Mouse (Mus musculus) liver, embryonic 11.5 days (tissue): ENCODE results near the gene Adipoq. TPM values are rescaled to one million over a fixed set of nuclear protein-coding genes. Genes with fewer than 3 reads are reported as not detected.

Experiments used
- ATAC-seq: fragments of 200-750 bp; cut with Nextera tagmentation; replicated peaks from 2 replicates; pipeline ENCODE4 v1.8.0; 2017; ENCODE audit warnings: moderate number of reproducible peaks, mild to moderate bottlenecking, moderate TSS enrichment, moderate library complexity; ENCODE audit not compliant: low FRiP score
- DNase-seq: peaks from one replicate; pipeline ENCODE4 v3.0.0-alpha.2; 2017; ENCODE audit warnings: low spot score
- H3K27ac ChIP-seq: fragments of 300-500 bp; sonication (generic); 2 replicates; pipeline ENCODE4 v1.5.1; 2014; ENCODE audit warnings: mild to moderate bottlenecking, low read depth, low read length, control low read depth
- H3K27me3 ChIP-seq: fragments of 300-500 bp; sonication (generic); replicated peaks from 2 replicates; pipeline ENCODE4 v1.6.1; 2014; ENCODE audit warnings: low read length, mixed read lengths; ENCODE audit not compliant: control insufficient read depth, insufficient read depth
- H3K36me3 ChIP-seq: fragments of 300-500 bp; sonication (generic); 2 replicates; pipeline ENCODE4 v1.6.1; 2014; ENCODE audit warnings: mild to moderate bottlenecking, low read length, moderate library complexity, mixed read lengths; ENCODE audit not compliant: control insufficient read depth, insufficient read depth
- H3K4me1 ChIP-seq: fragments of 300-500 bp; sonication (generic); replicated peaks from 2 replicates; pipeline ENCODE4 v1.6.1; 2014; ENCODE audit warnings: low read length, mixed read lengths; ENCODE audit not compliant: control insufficient read depth, insufficient read depth
- H3K4me2 ChIP-seq: fragments of 300-500 bp; sonication (generic); 2 replicates; pipeline ENCODE4 v1.6.1; 2014; ENCODE audit warnings: mild to moderate bottlenecking, control low read depth, moderate library complexity
- H3K4me3 ChIP-seq: fragments of 300-500 bp; sonication (generic); 2 replicates; pipeline ENCODE4 v1.5.1; 2014; ENCODE audit warnings: low read depth, low read length, control low read depth
- H3K9ac ChIP-seq: fragments of 300-500 bp; sonication (generic); 2 replicates; pipeline ENCODE4 v1.6.1; 2014; ENCODE audit warnings: low read depth, low read length, control low read depth
- H3K9me3 ChIP-seq: fragments of 300-500 bp; sonication (generic); 2 replicates; pipeline ENCODE4 v1.6.1; 2016; ENCODE audit warnings: low read length, inconsistent platforms, mixed read lengths; ENCODE audit not compliant: control insufficient read depth
- WGBS: fragments of 180-500 bp; shearing (Covaris S2); extraction: QIAGEN DNeasy Blood & Tissue Kit; methylation state at CpG from one replicate; pipeline ENCODE4 v1.1.7; 2014; 5-methylcytosine and 5-hydroxymethylcytosine counted together
- microRNA-seq: library from miRNA; unstranded; fragments of <30 nt; microRNA quantifications from one replicate; pipeline ENCODE4, GENCODE M21; 2017; ENCODE audit warnings: borderline number of aligned reads
- polyA plus RNA-seq: library from polyadenylated mRNA; unstranded; fragments of >200 nt; fragmentation: Nextera tagmentation; extraction: Ambion mirVana; gene quantifications from 2 replicates; pipeline ENCODE4 v1.2.1, GENCODE M21; 2014

Gene Adipoq
- polyA plus RNA-seq, 1 experiment from 2014 or later = not detected

DNA sequence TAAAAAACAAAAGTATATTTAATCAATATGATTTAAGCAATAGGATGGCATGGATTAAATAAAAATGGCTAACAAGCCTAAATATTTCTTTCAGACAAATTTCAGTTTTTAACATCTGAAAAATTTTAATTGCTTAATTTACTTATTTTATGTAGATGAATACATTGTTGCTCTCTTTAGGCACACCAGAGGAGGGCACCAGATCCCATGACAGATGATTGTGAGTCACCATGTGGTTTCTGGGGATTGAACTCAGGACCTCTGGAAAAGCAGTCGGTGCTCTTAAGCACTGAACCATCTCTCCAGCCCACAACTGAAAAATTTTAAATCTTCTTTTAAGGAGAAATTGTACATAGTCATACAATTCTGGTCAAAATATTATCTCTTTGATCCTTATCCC is 43.3 kb downstream of the Adipoq start:
- WGBS = 74% methylated on average over 1 of the region's 1 CpGs

DNA sequence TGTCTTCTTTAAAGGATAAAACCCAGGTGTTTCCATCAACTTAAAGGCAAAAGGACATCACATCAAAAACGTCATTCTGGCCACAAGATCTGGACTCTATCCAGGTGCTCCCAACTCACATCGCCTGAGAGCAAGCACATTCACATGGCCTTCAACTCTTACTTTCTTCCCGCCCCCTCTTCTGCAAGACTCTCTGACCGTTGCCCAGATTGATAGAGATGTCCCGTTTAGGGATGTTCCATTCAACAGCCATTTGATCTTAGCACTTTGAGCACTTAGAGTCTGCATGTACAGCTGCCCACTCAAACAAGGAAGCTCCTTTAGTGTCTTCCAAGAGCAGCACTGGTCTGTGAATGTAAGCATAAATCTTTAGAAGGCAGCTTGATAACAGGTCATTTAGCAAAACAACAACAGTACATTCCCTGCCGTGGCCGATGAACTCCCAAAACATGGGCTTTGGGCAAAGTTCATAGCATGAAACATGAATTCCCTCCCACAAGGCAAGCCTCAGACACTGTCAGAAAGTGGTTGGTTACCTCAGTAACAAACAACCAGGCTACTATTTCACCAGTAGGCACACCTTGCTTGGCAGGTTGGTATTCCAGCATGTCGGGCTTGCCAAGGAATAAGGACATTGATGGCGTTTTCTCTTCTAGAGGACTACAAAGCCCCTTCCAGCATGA is 45.4 kb downstream of the Adipoq start:
- Histone ChIP-seq H3K4me3 (no peak overlapping the region), H3K4me1 (no peaks in the 10 kb centered on the region), H3K9ac (no peak overlapping the region), H3K9me3 (no peaks in the 10 kb centered on the region), H3K27ac (no peak overlapping the region), H3K27me3 (no peaks in the 10 kb centered on the region), H3K36me3 (no peaks in the 10 kb centered on the region), H3K4me2 (no peak overlapping the region)
- no peak for DNase-seq
- no peak for ATAC-seq
- 77% methylated on average over 9 of the region's 9 CpGs for WGBS

More for the DNA sequence above, 43.3 kb downstream of the Adipoq start:
- H3K27ac ChIP-seq = no peak overlapping the region
- no peaks in the 10 kb centered on the region for H3K36me3 ChIP-seq
- H3K4me3 ChIP-seq = no peak overlapping the region
- H3K4me2 ChIP-seq = no peak overlapping the region
- no peaks in the 10 kb centered on the region for H3K9me3 ChIP-seq
- H3K27me3 ChIP-seq = no peaks in the 10 kb centered on the region
- H3K4me1 ChIP-seq = no peaks in the 10 kb centered on the region
- no peak for DNase-seq
- ATAC-seq = no peak
- no peak overlapping the region for H3K9ac ChIP-seq

DNA sequence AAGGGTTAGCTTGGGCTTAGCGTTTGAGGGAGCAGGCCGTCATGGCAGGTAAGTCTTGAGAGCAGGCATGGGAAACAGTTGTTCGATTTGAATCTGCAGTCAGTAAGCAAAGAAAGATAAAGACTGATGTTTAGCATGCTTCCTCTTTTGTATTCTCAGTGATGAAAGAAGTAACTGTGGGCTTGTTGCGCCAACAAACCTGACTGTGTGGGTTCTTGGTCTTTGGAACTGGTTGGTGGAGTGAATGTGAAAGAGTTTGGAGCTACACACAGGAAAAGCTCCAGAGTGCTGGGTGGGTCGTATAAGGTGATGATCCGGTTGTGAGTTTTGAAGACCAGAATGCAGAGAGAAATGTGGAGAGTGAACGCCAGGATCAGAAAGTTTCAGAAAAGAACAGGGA is 49.3 kb downstream of the Adipoq start:
- Histone ChIP-seq H3K4me2 (no peak overlapping the region), H3K27ac (no peak overlapping the region), H3K9me3 (no peaks in the 10 kb centered on the region), H3K27me3 (no peaks in the 10 kb centered on the region), H3K4me1 (no peaks in the 10 kb centered on the region), H3K9ac (no peak overlapping the region), H3K4me3 (no peak overlapping the region), H3K36me3 (no peaks in the 10 kb centered on the region)
- ATAC-seq = no peak
- WGBS = 60% methylated on average over 7 of the region's 7 CpGs
- no peak for DNase-seq

DNA sequence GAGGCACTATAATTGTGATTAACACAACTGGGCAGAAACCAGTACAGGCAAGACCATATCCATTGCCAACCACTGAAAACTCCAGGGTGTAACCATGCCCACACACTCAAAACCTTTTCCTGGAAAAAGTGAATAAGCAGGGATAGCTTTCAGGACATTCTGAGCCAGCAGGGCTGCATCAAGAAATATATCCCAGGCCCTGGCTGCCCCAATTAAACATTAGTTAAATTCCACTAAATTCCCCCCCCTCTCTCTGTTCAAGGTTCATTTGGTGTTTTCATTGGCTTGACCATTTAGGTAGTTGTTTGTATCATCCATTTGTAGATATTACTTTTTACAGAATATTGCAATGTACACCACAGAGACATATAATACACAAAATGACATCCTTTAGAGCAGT is 50.0 kb downstream of the Adipoq start:
- H3K27ac ChIP-seq = no peak overlapping the region
- no peaks in the 10 kb centered on the region for H3K9me3 ChIP-seq
- H3K4me1 ChIP-seq = no peaks in the 10 kb centered on the region
- no peaks in the 10 kb centered on the region for H3K27me3 ChIP-seq
- ATAC-seq (no peak), DNase-seq (no peak)
- no peak overlapping the region for H3K4me3 ChIP-seq
- H3K36me3 ChIP-seq = no peaks in the 10 kb centered on the region
- no peak overlapping the region for H3K4me2 ChIP-seq
- H3K9ac ChIP-seq = no peak overlapping the region

DNA sequence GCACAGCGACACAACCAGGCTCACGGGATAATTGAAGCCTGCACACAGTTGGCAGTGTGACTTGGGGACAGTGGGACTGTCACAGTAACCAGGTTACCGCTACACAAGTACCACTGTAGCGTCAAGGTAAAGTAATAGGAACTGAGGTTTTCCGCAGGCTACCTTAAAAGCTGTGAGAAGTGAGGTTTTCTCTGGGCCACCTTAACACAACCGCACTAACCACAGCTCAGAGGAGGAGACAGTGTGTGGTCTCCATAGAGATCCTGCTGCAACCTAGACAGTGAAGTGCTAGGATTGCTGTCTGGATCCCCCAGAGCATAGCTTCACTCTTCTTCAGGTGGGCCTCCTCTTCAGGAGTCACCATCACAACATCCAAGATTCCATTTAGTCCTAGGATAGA is 50.5 kb downstream of the Adipoq start:
- H3K4me3 ChIP-seq = no peak overlapping the region
- H3K4me1 ChIP-seq = no peaks in the 10 kb centered on the region
- no peaks in the 10 kb centered on the region for H3K27me3 ChIP-seq
- 81% methylated on average over 6 of the region's 6 CpGs for WGBS
- DNase-seq (no peak), ATAC-seq (no peak)
- no peaks in the 10 kb centered on the region for H3K9me3 ChIP-seq
- H3K27ac ChIP-seq = no peak overlapping the region
- H3K4me2 ChIP-seq = no peak overlapping the region
- no peaks in the 10 kb centered on the region for H3K36me3 ChIP-seq
- H3K9ac ChIP-seq = no peak overlapping the region

DNA sequence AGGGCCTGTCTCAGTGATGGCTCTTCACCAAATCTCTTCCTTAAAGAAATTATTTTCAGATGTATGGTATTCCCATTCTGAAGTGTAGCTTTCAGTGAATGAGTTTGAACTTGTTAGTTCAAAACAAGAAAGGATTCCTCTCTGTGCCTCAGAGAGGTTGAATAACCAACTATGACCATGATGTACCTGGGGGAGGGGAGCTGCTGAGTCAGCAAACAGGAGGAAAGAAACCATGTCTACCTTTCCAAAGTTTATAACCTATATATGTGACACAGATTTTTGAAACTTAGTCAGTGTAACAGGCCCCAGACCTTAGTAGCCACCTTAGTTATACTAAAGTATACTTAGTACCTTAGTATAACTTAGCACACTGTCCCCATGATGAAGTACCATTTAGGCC is 55.2 kb downstream of the Adipoq start:
- Histone ChIP-seq H3K9ac (no peak overlapping the region), H3K27me3 (no peaks in the 10 kb centered on the region), H3K4me1 (no peaks in the 10 kb centered on the region), H3K4me3 (no peak overlapping the region), H3K36me3 (no peaks in the 10 kb centered on the region), H3K9me3 (no peaks in the 10 kb centered on the region), H3K27ac (no peak overlapping the region), H3K4me2 (no peak overlapping the region)
- ATAC-seq = no peak
- no peak for DNase-seq

Small RNAs within 50 kb of the gene (microRNA-seq; reads per million reads assigned to microRNA genes)
- gene Gm49346 = 2.8 reads per million

Other genes with a start within 250 kb of the Adipoq start
- 0.22 and 0.69 TPM in 2 replicates for gene Fetub, start 228.2 kb upstream of the Adipoq start, polyA plus RNA-seq
- 0.22 TPM in 1 of 2 replicates, not detected in the other for gene Hrg, start 195.5 kb upstream of the Adipoq start, polyA plus RNA-seq
- gene Kng2, start 117.1 kb upstream of the Adipoq start, polyA plus RNA-seq = 0.27 and 0.34 TPM in 2 replicates
- 87.0 and 97.8 TPM in 2 replicates for gene Kng1, start 88.7 kb upstream of the Adipoq start, polyA plus RNA-seq
- gene Eif4a2, start 39.1 kb upstream of the Adipoq start, polyA plus RNA-seq = 189 and 200 TPM in 2 replicates
- 204 and 227 TPM in 2 replicates for gene Rfc4, start 18.8 kb upstream of the Adipoq start, polyA plus RNA-seq
- 16.1 and 18.7 TPM in 2 replicates for gene St6gal1, start 78.2 kb downstream of the Adipoq start, polyA plus RNA-seq